Comparison of ENCODE assay signal across 20 mouse cellular contexts in genomic region chr9:79894665-79895064, GRCm38 (mm10).
"Had no signal": no experiment of that assay in that cellular context is flagged by ENCODE, and none has a peak within 500 bp of the region (broad histone marks: within the 10 kb centered on the region; RNA-seq: fewer than 3 reads in every experiment).

No protein-coding gene starts in this region.

- H3K9me3 ChIP-seq: liver, embryonic 12.5 days; liver, embryonic 15.5 days; lung, embryonic 15.5 days; neural tube, embryonic 12.5 days; neural tube, embryonic 15.5 days had no signal

- H3K27me3 ChIP-seq: liver, embryonic 12.5 days; liver, embryonic 15.5 days; lung, embryonic 15.5 days; neural tube, embryonic 12.5 days; neural tube, embryonic 15.5 days had no signal

- H3K27ac ChIP-seq: kidney, postnatal 0 days; layer of hippocampus, adult 2 months; liver, embryonic 12.5 days; liver, embryonic 15.5 days; lung, embryonic 15.5 days; neural tube, embryonic 12.5 days; neural tube, embryonic 15.5 days had no signal

- H3K4me2 ChIP-seq: liver, embryonic 12.5 days; liver, embryonic 15.5 days; lung, embryonic 15.5 days; midbrain, embryonic 11.5 days; neural tube, embryonic 12.5 days; neural tube, embryonic 15.5 days had no signal

- H3K4me3 ChIP-seq: layer of hippocampus, adult 2 months; liver, embryonic 12.5 days; liver, embryonic 15.5 days; lung, embryonic 15.5 days; neural tube, embryonic 12.5 days; neural tube, embryonic 15.5 days had no signal

- ATAC-seq: intestine, postnatal 0 days had no signal

- H3K9ac ChIP-seq: liver, embryonic 12.5 days; liver, embryonic 15.5 days; lung, embryonic 15.5 days; neural tube, embryonic 12.5 days; neural tube, embryonic 15.5 days had no signal

- DNase-seq: kidney, adult 2 months; kidney, postnatal 25 days; layer of hippocampus, adult 9-11 months; liver; lung, adult 18-20 months; lung, postnatal 4 days; midbrain, embryonic 14.5 days; retina, postnatal 1 day; right cerebral cortex, postnatal 25 days; thymus, adult 18-20 months; thymus, postnatal 36 days had no signal

- H3K36me3 ChIP-seq: liver, embryonic 12.5 days; liver, embryonic 15.5 days; lung, embryonic 15.5 days; neural tube, embryonic 12.5 days; neural tube, embryonic 15.5 days had no signal
